Mouse (Mus musculus): ENCODE results near the gene Prkg1. TPM values are rescaled to one million over a fixed set of nuclear protein-coding genes. Genes with fewer than 3 reads are reported as not detected.

The Prkg1 gene
- 15.2 and 16.8 TPM in 2 replicates for polyA plus RNA-seq (2016; fragmentation: Nextera tagmentation; extraction: Ambion mirVana)

- peak; percentile 86 for ATAC-seq (ENCODE audit: insufficient number of reproducible peaks, insufficient read depth, low FRiP score, low TSS enrichment)
- Histone ChIP-seq H3K4me1 (peaks cover 24% of the 10 kb centered on the region), H3K27me3 (no peaks in the 10 kb centered on the region), H3K4me2 (replicated peaks) (peak within 1 kb of the TSS; percentile 91), H3K4me3 (peak within 1 kb of the TSS; percentile 64), H3K9ac (peak within 1 kb of the TSS; percentile 65), H3K27ac (peak within 1 kb of the TSS; percentile 69), H3K36me3 (no peaks in the 10 kb centered on the region), H3K9me3 (no peaks in the 10 kb centered on the region)
- WGBS, result under 1% methylated on average over 23 of the region's 23 CpGs
Measured at GRCm38 (mm10) chr19:31764801-31765340, at the start of gene Prkg1. Prkg1 (minus strand) TSS chr19:31765033.

GRCm38 (mm10) chr19:31813087-31813486 lies 48.3 kb upstream of the Prkg1 start:
- no peaks in the 10 kb centered on the region for H3K36me3 ChIP-seq
- no peak overlapping the region for H3K4me2 ChIP-seq (replicated peaks)
- 78% methylated on average over 4 of the region's 4 CpGs for WGBS
- no peaks in the 10 kb centered on the region for H3K9me3 ChIP-seq
- no peak overlapping the region for H3K9ac ChIP-seq
- no peak overlapping the region for H3K27ac ChIP-seq
- H3K27me3 ChIP-seq, result no peaks in the 10 kb centered on the region
- ATAC-seq (ENCODE audit: insufficient number of reproducible peaks, insufficient read depth, low FRiP score, low TSS enrichment), result no peak
- no peak overlapping the region for H3K4me3 ChIP-seq
- H3K4me1 ChIP-seq, result peaks cover 3% of the 10 kb centered on the region

DNA sequence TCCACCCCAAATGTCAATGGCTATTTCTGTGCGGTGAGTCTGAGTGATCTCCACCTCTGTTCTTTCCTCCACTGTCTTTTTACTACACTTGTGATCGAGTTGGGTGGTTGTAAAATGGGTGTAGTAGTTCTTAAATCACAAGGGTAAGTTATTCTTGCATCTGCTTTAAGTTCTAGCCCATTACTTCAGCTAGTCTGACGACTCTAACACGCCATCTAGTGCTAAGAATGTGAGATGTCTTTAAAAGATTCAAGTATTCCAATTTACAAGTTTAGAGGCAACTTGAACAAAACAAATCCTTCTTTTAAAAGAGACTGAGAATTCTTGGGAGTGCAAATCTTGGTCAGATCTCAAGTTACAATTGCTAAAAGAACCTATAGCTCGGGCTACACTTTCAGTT lies 46.5 kb upstream of the Prkg1 start:
- no peak overlapping the region for H3K4me3 ChIP-seq
- no peak overlapping the region for H3K27ac ChIP-seq
- no peaks in the 10 kb centered on the region for H3K27me3 ChIP-seq
- ATAC-seq (ENCODE audit: insufficient number of reproducible peaks, insufficient read depth, low FRiP score, low TSS enrichment), result no peak
- 31% methylated on average over 5 of the region's 5 CpGs for WGBS
- H3K4me2 ChIP-seq (replicated peaks), result no peak overlapping the region
- H3K4me1 ChIP-seq, result peaks cover 3% of the 10 kb centered on the region
- H3K36me3 ChIP-seq, result no peaks in the 10 kb centered on the region
- H3K9ac ChIP-seq, result no peak overlapping the region
- H3K9me3 ChIP-seq, result no peaks in the 10 kb centered on the region

- no peaks in the 10 kb centered on the region for H3K36me3 ChIP-seq
- no peak overlapping the region for H3K27ac ChIP-seq
- ATAC-seq (ENCODE audit: insufficient number of reproducible peaks, insufficient read depth, low FRiP score, low TSS enrichment), result no peak
- H3K9me3 ChIP-seq, result no peaks in the 10 kb centered on the region
- H3K27me3 ChIP-seq, result no peaks in the 10 kb centered on the region
- 71% methylated on average over 7 of the region's 7 CpGs for WGBS
- no peak overlapping the region for H3K4me2 ChIP-seq (replicated peaks)
- peaks cover 3% of the 10 kb centered on the region for H3K4me1 ChIP-seq
- no peak overlapping the region for H3K4me3 ChIP-seq
- H3K9ac ChIP-seq, result no peak overlapping the region
Measured at GRCm38 (mm10) chr19:31805391-31805790, 40.6 kb upstream of the Prkg1 start.

DNA sequence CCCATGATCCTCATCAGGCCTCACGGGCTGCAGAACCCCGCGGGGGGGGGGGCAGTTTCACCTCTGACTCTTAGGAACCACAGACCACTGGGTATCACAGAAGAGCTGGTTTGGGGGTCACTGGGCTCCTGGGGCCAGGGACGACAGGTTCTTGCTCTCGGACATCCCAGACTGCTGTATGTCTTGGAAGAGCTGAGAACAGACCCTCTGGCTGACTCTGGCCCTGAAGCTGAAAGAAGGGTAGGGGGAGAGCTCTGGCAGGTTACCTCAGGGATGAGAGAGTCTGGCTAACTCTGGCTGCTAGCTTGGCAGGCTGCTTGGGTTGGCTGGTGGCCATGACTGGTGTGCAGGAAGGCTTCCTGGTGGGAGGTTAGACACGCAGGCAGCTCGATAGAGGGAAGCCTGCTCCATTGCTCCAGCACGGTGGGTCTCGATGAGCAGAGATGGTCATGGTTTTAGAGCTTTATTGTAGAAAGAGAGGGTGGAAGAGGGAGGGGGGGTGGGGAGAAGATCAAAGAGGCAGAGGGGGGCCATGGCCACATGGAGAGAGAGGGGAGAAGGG lies 30.7 kb upstream of the Prkg1 start:
- 61% methylated on average over 9 of the region's 9 CpGs for WGBS
- ATAC-seq (ENCODE audit: insufficient number of reproducible peaks, insufficient read depth, low FRiP score, low TSS enrichment), result no peak
- Histone ChIP-seq H3K36me3 (no peaks in the 10 kb centered on the region), H3K4me1 (no peaks in the 10 kb centered on the region), H3K4me2 (replicated peaks) (no peak overlapping the region), H3K9ac (no peak overlapping the region), H3K9me3 (no peaks in the 10 kb centered on the region), H3K27ac (no peak overlapping the region), H3K27me3 (no peaks in the 10 kb centered on the region), H3K4me3 (no peak overlapping the region)

- H3K27me3 ChIP-seq, result no peaks in the 10 kb centered on the region
- H3K9ac ChIP-seq, result no peak overlapping the region
- no peaks in the 10 kb centered on the region for H3K36me3 ChIP-seq
- WGBS, result 62% methylated on average over 3 of the region's 3 CpGs
- H3K9me3 ChIP-seq, result no peaks in the 10 kb centered on the region
- no peak for ATAC-seq (ENCODE audit: insufficient number of reproducible peaks, insufficient read depth, low FRiP score, low TSS enrichment)
- no peak overlapping the region for H3K4me3 ChIP-seq
- no peak overlapping the region for H3K27ac ChIP-seq
- no peaks in the 10 kb centered on the region for H3K4me1 ChIP-seq
- no peak overlapping the region for H3K4me2 ChIP-seq (replicated peaks)
Measured at GRCm38 (mm10) chr19:31791724-31792123, 26.9 kb upstream of the Prkg1 start.

DNA sequence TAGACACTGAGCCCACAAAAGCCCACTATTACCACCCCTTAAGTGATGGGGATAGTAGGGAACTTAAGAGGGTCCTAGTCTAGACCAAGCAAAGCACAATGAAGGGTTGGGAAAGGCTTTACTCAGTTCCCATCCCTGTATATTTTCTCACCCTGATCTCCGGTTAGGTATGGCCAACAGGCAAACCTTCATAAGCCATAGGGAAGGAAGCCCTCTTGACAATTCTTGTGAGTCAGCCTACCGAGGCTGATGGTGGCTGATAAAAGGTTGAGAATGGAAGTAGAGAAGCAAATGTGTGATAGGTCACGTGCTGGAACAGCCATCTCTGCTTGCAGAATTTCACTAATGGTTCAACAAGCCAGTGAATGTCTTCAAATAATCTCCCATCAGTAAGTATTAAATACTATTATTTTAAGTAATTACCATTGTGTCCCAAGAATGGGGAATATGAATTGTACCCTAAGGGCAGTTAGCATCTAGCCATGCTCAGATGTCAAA lies 16.7 kb upstream of the Prkg1 start:
- 81% methylated on average over 3 of the region's 3 CpGs for WGBS
- ATAC-seq (ENCODE audit: insufficient number of reproducible peaks, insufficient read depth, low FRiP score, low TSS enrichment), result no peak
- Histone ChIP-seq H3K27me3 (no peaks in the 10 kb centered on the region), H3K4me3 (no peak overlapping the region), H3K27ac (no peak overlapping the region), H3K36me3 (no peaks in the 10 kb centered on the region), H3K9ac (no peak overlapping the region), H3K4me2 (replicated peaks) (no peak overlapping the region), H3K4me1 (no peaks in the 10 kb centered on the region), H3K9me3 (no peaks in the 10 kb centered on the region)

DNA sequence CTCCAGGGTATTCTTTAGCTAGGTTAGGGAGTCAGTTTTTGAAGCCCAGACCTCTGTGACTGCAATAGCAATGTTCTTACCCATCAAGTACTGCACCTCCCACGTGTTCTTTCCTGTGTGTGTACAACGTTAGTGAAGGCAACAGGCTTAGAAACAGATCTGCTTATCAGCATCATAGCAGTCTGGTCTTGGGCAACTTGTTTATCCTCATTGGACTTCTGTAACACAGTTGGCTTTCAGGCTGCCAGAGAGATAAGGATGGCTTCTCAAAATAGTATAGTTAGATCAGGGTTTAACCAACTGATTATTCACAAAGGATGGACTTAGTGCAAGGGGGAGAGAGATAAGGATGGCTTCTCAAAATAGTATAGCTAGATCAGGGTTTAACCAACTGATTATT lies 16.2 kb upstream of the Prkg1 start:
- Histone ChIP-seq H3K9me3 (no peaks in the 10 kb centered on the region), H3K4me1 (no peaks in the 10 kb centered on the region), H3K27me3 (no peaks in the 10 kb centered on the region), H3K4me2 (replicated peaks) (no peak overlapping the region), H3K36me3 (no peaks in the 10 kb centered on the region), H3K9ac (no peak overlapping the region), H3K27ac (no peak overlapping the region), H3K4me3 (no peak overlapping the region)
- ATAC-seq (ENCODE audit: insufficient number of reproducible peaks, insufficient read depth, low FRiP score, low TSS enrichment), result no peak
- 66% methylated on average over 2 of the region's 2 CpGs for WGBS

GRCm38 (mm10) chr19:31780222-31780621 lies 15.4 kb upstream of the Prkg1 start:
- no peak for ATAC-seq (ENCODE audit: insufficient number of reproducible peaks, insufficient read depth, low FRiP score, low TSS enrichment)
- no peaks in the 10 kb centered on the region for H3K36me3 ChIP-seq
- no peak overlapping the region for H3K27ac ChIP-seq
- H3K9me3 ChIP-seq, result no peaks in the 10 kb centered on the region
- no peak overlapping the region for H3K4me3 ChIP-seq
- no peak overlapping the region for H3K9ac ChIP-seq
- H3K4me1 ChIP-seq, result no peaks in the 10 kb centered on the region
- H3K27me3 ChIP-seq, result no peaks in the 10 kb centered on the region
- 83% methylated on average over 1 of the region's 1 CpGs for WGBS
- H3K4me2 ChIP-seq (replicated peaks), result no peak overlapping the region

DNA sequence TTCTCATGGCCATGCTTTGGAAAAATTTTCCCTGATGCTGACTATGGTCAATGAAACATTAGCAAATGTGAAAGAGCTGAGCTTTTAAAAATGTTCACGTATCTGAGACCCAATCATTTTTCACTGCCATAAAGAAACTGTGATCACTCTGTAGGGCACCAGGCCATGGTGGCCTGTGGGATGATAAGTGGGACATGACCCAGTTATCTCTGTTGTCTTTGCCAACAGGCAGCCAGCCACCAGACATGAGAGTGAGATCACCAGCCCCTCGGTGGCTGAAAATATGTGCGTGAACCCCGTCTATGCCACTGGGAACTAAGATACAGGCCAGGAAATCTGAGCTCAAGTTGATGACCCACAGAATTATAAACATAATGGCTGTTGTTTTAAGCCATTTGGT lies 14.2 kb upstream of the Prkg1 start:
- H3K27ac ChIP-seq, result no peak overlapping the region
- no peaks in the 10 kb centered on the region for H3K36me3 ChIP-seq
- H3K4me2 ChIP-seq (replicated peaks), result no peak overlapping the region
- H3K9ac ChIP-seq, result no peak overlapping the region
- H3K9me3 ChIP-seq, result no peaks in the 10 kb centered on the region
- no peaks in the 10 kb centered on the region for H3K4me1 ChIP-seq
- ATAC-seq (ENCODE audit: insufficient number of reproducible peaks, insufficient read depth, low FRiP score, low TSS enrichment), result no peak
- WGBS, result 65% methylated on average over 4 of the region's 4 CpGs
- H3K4me3 ChIP-seq, result no peak overlapping the region
- H3K27me3 ChIP-seq, result no peaks in the 10 kb centered on the region

GRCm38 (mm10) chr19:31767004-31767403 lies 2.2 kb upstream of the Prkg1 start:
- no peak for ATAC-seq (ENCODE audit: insufficient number of reproducible peaks, insufficient read depth, low FRiP score, low TSS enrichment)

DNA sequence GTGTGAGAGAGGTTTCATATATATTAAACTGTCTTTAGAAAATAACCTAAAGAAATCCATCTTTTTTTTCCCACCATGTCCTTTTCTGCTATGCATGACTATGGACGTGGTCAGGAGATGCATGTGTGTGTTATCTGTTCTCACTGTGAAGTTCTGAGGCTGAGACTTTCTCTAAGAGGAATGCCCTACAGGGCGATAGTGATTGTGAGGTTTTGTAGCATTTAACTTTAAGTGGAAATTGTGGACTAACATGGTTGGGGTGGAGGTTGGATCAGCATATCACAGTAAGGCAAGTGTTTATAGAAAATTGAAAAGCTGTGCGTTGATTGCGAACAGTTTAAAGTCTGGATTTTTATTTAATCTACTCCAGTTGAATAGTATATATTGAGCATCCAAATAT lies 618 bp upstream of the Prkg1 start:
- no peaks in the 10 kb centered on the region for H3K27me3 ChIP-seq
- ATAC-seq (ENCODE audit: insufficient number of reproducible peaks, insufficient read depth, low FRiP score, low TSS enrichment), result no peak
- H3K9me3 ChIP-seq, result no peaks in the 10 kb centered on the region
- peak overlapping the region; percentile 91 for H3K4me2 ChIP-seq (replicated peaks)
- H3K4me3 ChIP-seq, result peak overlapping the region; percentile 64; the same call in 1 of the 2 replicates
- peaks cover 24% of the 10 kb centered on the region for H3K4me1 ChIP-seq
- H3K9ac ChIP-seq, result no peak overlapping the region
- H3K36me3 ChIP-seq, result no peaks in the 10 kb centered on the region
- 23% methylated on average over 4 of the region's 4 CpGs for WGBS
- H3K27ac ChIP-seq, result no peak overlapping the region

More at GRCm38 (mm10) chr19:31767004-31767403, 2.2 kb upstream of the Prkg1 start:
- H3K4me2 ChIP-seq (replicated peaks), result no peak overlapping the region
- no peak overlapping the region for H3K4me3 ChIP-seq
- no peaks in the 10 kb centered on the region for H3K9me3 ChIP-seq
- H3K27me3 ChIP-seq, result no peaks in the 10 kb centered on the region
- peaks cover 24% of the 10 kb centered on the region for H3K4me1 ChIP-seq
- 5% methylated on average over 3 of the region's 3 CpGs for WGBS
- H3K9ac ChIP-seq, result no peak overlapping the region
- no peaks in the 10 kb centered on the region for H3K36me3 ChIP-seq
- H3K27ac ChIP-seq, result no peak overlapping the region

Measured in embryonic facial prominence, embryonic 12.5 days (tissue).